Mouse (Mus musculus) gastrocnemius, adult 2 months (tissue): Measurements from ENCODE around the gene Tmem248. TPM values are rescaled to one million over a fixed set of nuclear protein-coding genes. Genes with fewer than 3 reads are reported as not detected.
"Not testable (repeated sequence)": the region's sequence is repeated elsewhere in the genome, so short reads cannot be mapped to it uniquely, and the experiment has no call there.

Experiments
- DNase-seq: peaks from one replicate; pipeline ENCODE4 v3.0.0; 2022
- H3K27ac ChIP-seq: fragments of 200-600 bp; 2 replicates; pipeline ENCODE4 v1.8.1; 2022; ENCODE audit warnings: mild to moderate bottlenecking
- H3K4me3 ChIP-seq: fragments of 200-600 bp; 2 replicates; pipeline ENCODE4 v1.8.1; 2022; ENCODE audit warnings: mild to moderate bottlenecking, moderate library complexity
- CTCF ChIP-seq: fragments of 200-600 bp; IDR thresholded peaks from 2 replicates; pipeline ENCODE4 v1.8.1; 2022; ENCODE audit warnings: antibody characterized with exemption, mild to moderate bottlenecking, moderate library complexity
- intact Hi-C: fragments of 180-260 bp; cut with DNase I; formaldehyde crosslinking; loops from one replicate; pipeline ENCODE4 v1.15.1; 2025
- total RNA-seq, 2 experiments: library from RNA; stranded (reverse); gene quantifications; 2 replicates each; pipeline ENCODE4 v1.2.3; 2021

Tmem248 gene
- total RNA-seq, 2 experiments from 2014 or later = 42.9 to 46.7 TPM

GRCm38 (mm10) chr5:130254164-130255016 lies 37.5 kb downstream of the Tmem248 start:
- no peak for DNase-seq

GRCm38 (mm10) chr5:130255017-130255720 lies 38.3 kb downstream of the Tmem248 start, which contains the start of the genes Sbds and Tyw1:
Gene Sbds (minus strand): TSS chr5:130255530.
Gene Tyw1 (plus strand): TSS chr5:130255619.
- no peak for TF ChIP-seq CTCF
- peak; percentile 99 for DNase-seq
- H3K27ac ChIP-seq = peak within 1 kb of the TSS; percentile 98
- intact Hi-C loops = no loop called here
- H3K4me3 ChIP-seq = peak within 1 kb of the TSS; percentile 95

More at GRCm38 (mm10) chr5:130254164-130255016, 37.5 kb downstream of the Tmem248 start:
- intact Hi-C loops = no loop called here
- peak overlapping the region; percentile 95 for H3K4me3 ChIP-seq
- peak overlapping the region; percentile 98 for H3K27ac ChIP-seq
- peak; percentile 53 for TF ChIP-seq CTCF

- intact Hi-C loops = not testable (repeated sequence)
- peak overlapping the region; percentile 98 for H3K27ac ChIP-seq
These were observed 39.1 kb downstream of the Tmem248 start for GRCm38 (mm10) chr5:130255799-130256525.

DNA sequence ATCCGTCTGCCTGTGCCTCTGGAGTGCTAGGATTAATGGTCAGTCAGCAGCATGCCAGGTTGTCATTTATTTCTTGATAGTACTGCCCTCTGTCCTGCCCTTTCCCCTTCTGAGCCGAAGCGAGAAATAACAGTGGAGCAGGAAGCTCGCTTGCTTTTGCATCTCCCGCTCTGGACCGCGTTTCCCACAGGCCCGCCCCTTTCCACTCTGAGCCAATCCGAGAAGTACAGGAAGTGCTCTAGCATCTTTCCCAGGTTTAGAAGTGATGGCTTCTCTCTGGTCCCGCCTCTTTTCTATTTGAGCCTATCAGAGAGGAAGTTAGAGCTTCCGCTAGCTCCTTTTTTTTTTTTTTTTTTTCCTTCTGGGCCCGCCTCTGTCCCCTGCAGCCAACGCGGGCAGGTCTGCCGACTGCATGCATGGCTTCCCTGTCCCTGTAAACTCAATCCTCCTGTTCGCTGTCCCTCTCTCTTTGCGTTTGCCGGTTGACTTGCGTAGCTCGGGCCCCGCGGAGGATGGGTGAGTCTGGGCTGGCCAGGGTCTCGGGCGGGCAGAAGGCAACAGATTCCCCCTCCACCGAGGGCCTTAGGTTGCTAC lies 39.9 kb downstream of the Tmem248 start:
- Histone ChIP-seq H3K4me3 (peak overlapping the region; percentile 95), H3K27ac (peak overlapping the region; percentile 98)
- intact Hi-C loops = no loop called here
- no peak for TF ChIP-seq CTCF
- DNase-seq = peak; percentile 96

More at GRCm38 (mm10) chr5:130255799-130256525, 39.1 kb downstream of the Tmem248 start:
- DNase-seq = not testable (repeated sequence)
- H3K4me3 ChIP-seq = peak overlapping the region; percentile 95

DNA sequence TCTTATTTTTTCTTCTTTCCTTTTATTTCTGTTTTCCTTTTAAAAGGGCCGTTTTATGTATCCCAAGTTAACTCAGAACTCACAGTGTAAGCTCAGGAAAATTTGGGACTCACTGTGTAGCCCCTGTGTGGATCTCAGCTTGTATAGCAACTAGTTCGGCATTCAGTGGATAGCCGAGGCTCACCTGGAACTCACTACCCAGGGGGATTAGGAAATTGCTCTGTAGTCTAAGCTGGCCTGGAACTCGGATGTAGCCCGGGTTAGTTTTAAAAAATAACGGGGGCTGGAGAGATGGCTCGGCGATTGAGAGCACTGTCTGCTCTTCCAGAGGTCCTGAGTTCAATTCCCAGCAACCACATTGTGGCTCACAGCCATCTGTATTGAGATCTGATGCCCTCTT lies 40.4 kb downstream of the Tmem248 start:
- no peak for TF ChIP-seq CTCF
- DNase-seq = no peak
- peak overlapping the region; percentile 95 for H3K4me3 ChIP-seq
- intact Hi-C loops = no loop called here
- peak overlapping the region; percentile 98 for H3K27ac ChIP-seq

- no peak for DNase-seq
- Histone ChIP-seq H3K4me3 (no peak overlapping the region), H3K27ac (no peak overlapping the region)
- intact Hi-C loops = no loop called here
- TF ChIP-seq CTCF = peak; percentile 27; the same call in 1 of the 2 replicates
These were observed 46.6 kb downstream of the Tmem248 start for GRCm38 (mm10) chr5:130263454-130263853.

DNA sequence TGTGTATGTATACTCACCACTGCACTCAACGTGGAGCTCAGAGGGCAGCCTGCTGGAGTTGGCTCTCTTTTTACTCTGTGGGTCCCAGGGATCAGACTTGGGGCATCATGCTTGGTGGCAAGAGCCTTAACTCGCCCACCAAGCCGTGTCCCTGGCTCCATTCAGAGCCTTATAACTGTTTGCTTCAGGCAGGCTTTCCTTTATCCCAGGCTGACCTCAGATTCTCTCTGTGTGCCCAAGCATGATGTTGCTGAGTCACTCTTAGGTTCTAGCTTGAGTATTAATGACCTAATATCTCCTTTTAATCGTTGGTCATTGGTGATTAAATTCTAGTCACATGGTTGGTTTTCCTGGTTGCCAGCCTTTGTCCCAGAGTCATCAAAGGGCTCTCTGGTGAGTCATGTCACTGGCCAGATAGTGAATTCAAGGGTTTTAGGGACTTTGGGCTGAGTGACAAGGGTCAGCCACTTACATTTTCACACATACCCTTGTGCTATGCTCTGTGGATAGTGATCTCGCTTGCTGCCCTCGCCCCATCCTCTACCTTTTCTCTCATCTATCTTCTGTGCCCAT lies 47.6 kb downstream of the Tmem248 start:
- Histone ChIP-seq H3K4me3 (no peak overlapping the region), H3K27ac (no peak overlapping the region)
- TF ChIP-seq CTCF = no peak
- intact Hi-C loops = no loop called here
- no peak for DNase-seq

DNA sequence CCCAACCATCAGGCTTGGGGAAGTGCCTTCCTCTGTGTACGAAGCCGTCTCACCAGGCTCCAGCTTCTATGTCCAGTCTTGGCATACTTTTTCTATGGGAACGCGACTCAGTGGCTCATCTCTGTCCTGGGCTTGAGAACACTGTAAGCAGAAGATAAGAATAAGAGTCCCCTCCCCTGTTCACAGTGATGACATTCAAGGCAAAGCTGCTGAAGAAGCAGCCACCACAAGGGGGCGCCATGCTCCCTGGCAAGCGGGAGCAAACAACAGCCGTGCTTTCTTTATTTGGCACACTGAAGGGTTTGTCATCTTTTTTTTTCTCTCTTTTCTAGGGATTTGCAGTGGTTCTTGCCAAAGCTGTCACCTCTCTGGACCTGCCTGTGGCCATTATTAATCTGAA lies 49.8 kb downstream of the Tmem248 start:
- Histone ChIP-seq H3K4me3 (no peak overlapping the region), H3K27ac (no peak overlapping the region)
- no peak for DNase-seq
- peak; percentile 57 for TF ChIP-seq CTCF
- intact Hi-C loops = no loop called here

- TF ChIP-seq CTCF = peak; percentile 72
- H3K27ac ChIP-seq = no peak overlapping the region
- intact Hi-C loops = no loop called here
- no peak overlapping the region for H3K4me3 ChIP-seq
- peak; percentile 52 for DNase-seq
These were observed 50.4 kb downstream of the Tmem248 start for GRCm38 (mm10) chr5:130267316-130267715.

DNA sequence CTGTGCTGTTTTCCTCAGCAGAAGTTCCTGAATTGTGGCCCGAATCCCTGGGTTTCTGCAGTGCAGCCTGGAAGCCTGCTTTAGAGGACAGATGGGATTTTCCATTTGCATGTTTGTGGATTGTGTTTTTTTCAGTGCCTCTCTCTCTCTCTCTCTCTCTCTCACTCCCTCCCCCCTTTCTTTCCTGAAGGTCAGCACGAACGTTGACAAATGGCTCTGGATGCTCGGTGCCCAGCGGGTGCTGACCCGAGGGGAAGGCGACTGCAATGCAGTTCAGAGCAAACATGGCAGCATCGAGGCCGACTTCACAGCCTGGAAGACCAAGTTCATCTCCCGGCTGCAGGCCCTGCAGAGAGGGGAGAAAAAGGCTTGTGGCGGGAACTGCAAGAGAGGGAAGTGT lies 52.1 kb downstream of the Tmem248 start:
- H3K4me3 ChIP-seq = no peak overlapping the region
- no peak overlapping the region for H3K27ac ChIP-seq
- intact Hi-C loops = no loop called here
- no peak for TF ChIP-seq CTCF
- no peak for DNase-seq

GRCm38 (mm10) chr5:130272344-130272743 lies 55.5 kb downstream of the Tmem248 start:
- peak; percentile 41 for TF ChIP-seq CTCF
- DNase-seq = no peak
- H3K4me3 ChIP-seq = no peak overlapping the region
- intact Hi-C loops = no loop called here
- no peak overlapping the region for H3K27ac ChIP-seq

DNA sequence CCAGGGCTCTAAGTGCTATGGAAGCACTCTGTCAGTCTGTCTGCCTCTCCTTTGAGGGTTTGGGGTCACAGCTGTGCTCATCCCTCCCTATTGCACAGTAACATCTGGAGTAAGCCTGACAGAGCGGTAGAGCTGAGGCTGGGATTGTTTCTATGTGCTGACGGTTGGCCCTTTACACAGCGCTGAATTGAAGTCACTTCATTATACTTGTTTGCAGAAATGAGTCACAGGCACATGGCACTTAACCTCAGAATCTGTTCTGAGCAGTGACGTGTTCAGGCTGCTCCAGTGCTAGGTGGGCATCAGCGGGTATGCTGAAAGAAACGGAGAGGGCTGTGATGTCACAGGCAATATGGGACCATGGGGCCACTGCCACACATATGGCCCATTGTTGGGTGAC lies 56.2 kb downstream of the Tmem248 start:
- Histone ChIP-seq H3K27ac (no peak overlapping the region), H3K4me3 (no peak overlapping the region)
- no peak for DNase-seq
- intact Hi-C loops = no loop called here
- TF ChIP-seq CTCF = no peak
